Mouse (Mus musculus): ENCODE data around the gene Hcn2.

The Hcn2 gene

GRCm38 (mm10) chr10:79716254-79716987, at the start of gene Hcn2:
TSS of gene Hcn2 (plus strand) at chr10:79716634.
- peak; percentile 76 to 78 for DNase-seq

- DNase-seq, result no peak
These were observed 48.4 kb upstream of the Hcn2 start for GRCm38 (mm10) chr10:79668076-79668475.

- peak; percentile 95 to 98 for DNase-seq
These were observed 47.5 kb upstream of the Hcn2 start, which contains the start of gene Tpgs1 for GRCm38 (mm10) chr10:79668771-79669575. TSS of gene Tpgs1 (plus strand) at chr10:79669369.

- DNase-seq, result peak; percentile 93
These were observed 46.8 kb upstream of the Hcn2 start for GRCm38 (mm10) chr10:79669576-79670057.

GRCm38 (mm10) chr10:79670071-79670888, 46.2 kb upstream of the Hcn2 start:
- peak in 1 of 2 experiments; percentile 48 for DNase-seq

GRCm38 (mm10) chr10:79671396-79672087, 44.9 kb upstream of the Hcn2 start:
- DNase-seq, result no peak

- DNase-seq, result no peak
These were observed 44.4 kb upstream of the Hcn2 start for GRCm38 (mm10) chr10:79672088-79672455.

- no peak for DNase-seq
These were observed 43.4 kb upstream of the Hcn2 start for GRCm38 (mm10) chr10:79673054-79673453.

GRCm38 (mm10) chr10:79675346-79676035, 40.9 kb upstream of the Hcn2 start:
- DNase-seq, result no peak

GRCm38 (mm10) chr10:79680606-79681495, 35.6 kb upstream of the Hcn2 start:
- peak in 1 of 2 experiments; percentile 42 for DNase-seq

- DNase-seq, result peak; percentile 99 to 100
These were observed 34.7 kb upstream of the Hcn2 start, which contains the start of gene Cdc34 for GRCm38 (mm10) chr10:79681591-79682245. TSS of gene Cdc34 (plus strand) at chr10:79682195.

- DNase-seq, result peak in 1 of 2 experiments; percentile 44
These were observed 33.9 kb upstream of the Hcn2 start for GRCm38 (mm10) chr10:79682551-79682915.

- peak; percentile 70 to 74 for DNase-seq
These were observed 33.4 kb upstream of the Hcn2 start for GRCm38 (mm10) chr10:79682916-79683582.

- DNase-seq, result peak in 1 of 2 experiments; percentile 32
These were observed 32.5 kb upstream of the Hcn2 start for GRCm38 (mm10) chr10:79683726-79684640.

GRCm38 (mm10) chr10:79684770-79685600, 31.4 kb upstream of the Hcn2 start:
- peak in 1 of 2 experiments; percentile 11 for DNase-seq

- no peak for DNase-seq
These were observed 30.2 kb upstream of the Hcn2 start for GRCm38 (mm10) chr10:79686219-79686618.

- DNase-seq, result no peak
These were observed 29.7 kb upstream of the Hcn2 start for GRCm38 (mm10) chr10:79686691-79687090.

Measured in cerebellum, postnatal 10 days (tissue).